In genomic region chr8:8326066-8326834, GRCm38 (mm10) we compare ENCODE assay signal across 15 mouse cellular contexts.
DNase-seq lines count a peak whose midpoint lies in the region; ATAC-seq lines count a peak whose summit lies in the region.
"Had no signal": no experiment of that assay in that cellular context is flagged by ENCODE, and none has a peak within 500 bp of the region (broad histone marks: within the 10 kb centered on the region; RNA-seq: fewer than 3 reads in every experiment).

No protein-coding gene starts in this region.

- no peak overlapping the region for H3K9ac ChIP-seq in forebrain, embryonic 15.5 days (replicated peaks)
- no peak overlapping the region for H3K9ac ChIP-seq in forebrain, embryonic 12.5 days
- H3K9ac ChIP-seq in kidney, embryonic 16.5 days (replicated peaks; ENCODE audit: low read length): no peak overlapping the region
- H3K9ac ChIP-seq: heart, embryonic 13.5 days; limb, embryonic 13.5 days; lung, embryonic 15.5 days had no signal

- ATAC-seq in forebrain, embryonic 15.5 days (replicated peaks): 0 out of 2 replicates have a peak, but pooled peaks have one; percentile 34
- no peak for ATAC-seq in forebrain, embryonic 12.5 days (ENCODE audit: low FRiP score)
- ATAC-seq in kidney, embryonic 16.5 days (ENCODE audit: low FRiP score, low TSS enrichment): no peak

- H3K27ac ChIP-seq in forebrain, embryonic 15.5 days (replicated peaks): no peak overlapping the region; the same call in 1 of the 2 replicates
- H3K27ac ChIP-seq in forebrain, embryonic 12.5 days: no peak overlapping the region
- peak overlapping the region; percentile 49 for H3K27ac ChIP-seq in kidney, embryonic 16.5 days (ENCODE audit: low read length)
- H3K27ac ChIP-seq: heart, embryonic 13.5 days; limb, embryonic 13.5 days; lung, embryonic 15.5 days had no signal

- DNase-seq in kidney, postnatal 25 days: no peak
- peak; percentile 51 for DNase-seq in kidney, postnatal 14 days
- DNase-seq in lung, postnatal 36 days: peak; percentile 77
- DNase-seq in ovary, postnatal 36 days (ENCODE audit: low spot score): no peak
- DNase-seq in cerebellum, adult 8-10 months: no peak
- DNase-seq: adrenal gland, postnatal 14 days; cerebellum, adult 2 months; gastrocnemius, postnatal 25 days; right cerebral cortex, adult 18-20 months had no signal

- H3K4me2 ChIP-seq in forebrain, embryonic 15.5 days (replicated peaks): peak overlapping the region; percentile 5; the same call in 1 of the 2 replicates
- no peak overlapping the region for H3K4me2 ChIP-seq in forebrain, embryonic 12.5 days
- H3K4me2 ChIP-seq in kidney, embryonic 16.5 days (replicated peaks; ENCODE audit: low read depth, low read length): no peak overlapping the region
- H3K4me2 ChIP-seq: heart, embryonic 13.5 days; limb, embryonic 13.5 days; lung, embryonic 15.5 days had no signal

- H3K27me3 ChIP-seq in forebrain, embryonic 15.5 days: no peaks in the 10 kb centered on the region
- H3K27me3 ChIP-seq in forebrain, embryonic 12.5 days: no peaks in the 10 kb centered on the region
- no peaks in the 10 kb centered on the region for H3K27me3 ChIP-seq in kidney, embryonic 16.5 days (ENCODE audit: insufficient read depth, low read length)
- H3K27me3 ChIP-seq: heart, embryonic 13.5 days; limb, embryonic 13.5 days; lung, embryonic 15.5 days had no signal

- no peaks in the 10 kb centered on the region for H3K9me3 ChIP-seq in forebrain, embryonic 15.5 days
- no peaks in the 10 kb centered on the region for H3K9me3 ChIP-seq in forebrain, embryonic 12.5 days
- no peaks in the 10 kb centered on the region for H3K9me3 ChIP-seq in kidney, embryonic 16.5 days (ENCODE audit: low read length)
- H3K9me3 ChIP-seq: limb, embryonic 13.5 days; lung, embryonic 15.5 days had no signal

- H3K36me3 ChIP-seq in forebrain, embryonic 15.5 days: no peaks in the 10 kb centered on the region
- H3K36me3 ChIP-seq in forebrain, embryonic 12.5 days (replicated peaks): no peaks in the 10 kb centered on the region
- H3K36me3 ChIP-seq in kidney, embryonic 16.5 days (ENCODE audit: insufficient read depth, low read length): no peaks in the 10 kb centered on the region
- H3K36me3 ChIP-seq: heart, embryonic 13.5 days; limb, embryonic 13.5 days; lung, embryonic 15.5 days had no signal

- no peak overlapping the region for H3K4me3 ChIP-seq in forebrain, embryonic 15.5 days
- H3K4me3 ChIP-seq in forebrain, embryonic 12.5 days (replicated peaks): no peak overlapping the region
- no peak overlapping the region for H3K4me3 ChIP-seq in kidney, embryonic 16.5 days (ENCODE audit: low read length)
- H3K4me3 ChIP-seq: heart, embryonic 13.5 days; limb, embryonic 13.5 days; lung, embryonic 15.5 days had no signal

- peaks cover 28% of the 10 kb centered on the region for H3K4me1 ChIP-seq in forebrain, embryonic 15.5 days
- no peaks in the 10 kb centered on the region for H3K4me1 ChIP-seq in forebrain, embryonic 12.5 days
- peaks cover 51% of the 10 kb centered on the region for H3K4me1 ChIP-seq in kidney, embryonic 16.5 days (ENCODE audit: insufficient read depth, low read length)

- 47% methylated on average over 16 of the region's 16 CpGs for WGBS in forebrain, embryonic 15.5 days
- 64% methylated on average over 16 of the region's 16 CpGs for WGBS in forebrain, embryonic 12.5 days
- WGBS in kidney, embryonic 16.5 days: 38% methylated on average over 16 of the region's 16 CpGs

Comparison
In these comparisons a context has a peak if more than half of its experiments do, and no peak if none do; other contexts are left out.
1. DNase-seq: peak in kidney, postnatal 14 days (single experiment) and lung, postnatal 36 days (single experiment); none in kidney, postnatal 25 days (0 of 2), ovary, postnatal 36 days (single experiment) and cerebellum, adult 8-10 months (single experiment).